ENCODE assay signal across 14 mouse cellular contexts in genomic region chr6:71418874-71419273, GRCm38 (mm10). TPM values are rescaled to one million over a fixed set of nuclear protein-coding genes. Genes with fewer than 3 reads are reported as not detected.
DNase-seq lines count a peak whose midpoint lies in the region; ATAC-seq and TF ChIP-seq lines count a peak whose summit lies in the region.
"Had no signal": no experiment of that assay in that cellular context is flagged by ENCODE, and none has a peak within 500 bp of the region (broad histone marks: within the 10 kb centered on the region; RNA-seq: fewer than 3 reads in every experiment).

No protein-coding gene starts in this region.

- peak in 1 of 2 experiments; percentile 71; a peak in 1 of 4 replicates for TF ChIP-seq EP300 in MEL (IDR thresholded peaks at IDR 0.05; ENCODE audit: low read depth in 1 of 2, low read length in 2 of 2)

- TF ChIP-seq POLR2A in MEL (IDR thresholded peaks at IDR 0.05; ENCODE audit: control insufficient read depth in 1 of 2, insufficient read depth in 1 of 2, low read depth in 1 of 2, low read length in 2 of 2, poor library complexity in 1 of 2): no peak

- no peak for TF ChIP-seq RAD21 in MEL (IDR thresholded peaks at IDR 0.05; ENCODE audit: low read depth, low read length)

- H3K9ac ChIP-seq in heart, embryonic 11.5 days (ENCODE audit: low read depth, low read length): no peak overlapping the region
- H3K9ac ChIP-seq in MEL (ENCODE audit: control insufficient read depth, low read depth, low read length, poor library complexity, severe bottlenecking): peak overlapping the region; percentile 40; the same call in 1 of the 2 replicates

- DNase-seq in heart, adult 8-10 months (ENCODE audit: low spot score): peak; percentile 37
- DNase-seq in MEL (ENCODE audit: low read depth, low spot score): peak; percentile 69
- peak; percentile 80 for DNase-seq in fat pad, adult 2 months (ENCODE audit: extremely low read depth, low read depth, low spot score)
- DNase-seq in lung, postnatal 25 days (ENCODE audit: low spot score): peak; percentile 74
- no peak for DNase-seq in layer of hippocampus, adult 18-20 months (ENCODE audit: low spot score in 2 of 2)
- DNase-seq in spleen, adult 18-20 months: no peak
- no peak for DNase-seq in urinary bladder, postnatal 25 days (ENCODE audit: low spot score)
- DNase-seq: cerebellum, postnatal 14 days; kidney, postnatal 4 days had no signal

- H3K36me3 ChIP-seq in heart, embryonic 11.5 days (ENCODE audit: control insufficient read depth, insufficient read depth, low read length): 0 out of 2 replicates have a peak, but pooled peaks cover 3% of the 10 kb centered on the region
- peaks cover 2 to 16% of the 10 kb centered on the region in 2 experiments for H3K36me3 ChIP-seq in MEL (ENCODE audit: control insufficient read depth in 1 of 2, insufficient read depth in 2 of 2, low read length in 2 of 2)

- ATAC-seq in heart, embryonic 11.5 days (replicated peaks; ENCODE audit: insufficient number of reproducible peaks, low FRiP score, low TSS enrichment): no peak
- ATAC-seq: hindbrain, embryonic 16.5 days had no signal

- H3K4me3 ChIP-seq in heart, embryonic 11.5 days (ENCODE audit: low read depth, low read length): no peak overlapping the region
- no peak overlapping the region for H3K4me3 ChIP-seq in MEL (ENCODE audit: control insufficient read depth in 1 of 2, insufficient read depth in 1 of 2, low read depth in 2 of 2, low read length in 2 of 2)
- H3K4me3 ChIP-seq: limb, embryonic 10.5 days had no signal

- H3K27me3 ChIP-seq in heart, embryonic 11.5 days (ENCODE audit: control insufficient read depth, insufficient read depth, low read length): no peaks in the 10 kb centered on the region
- H3K27me3 ChIP-seq in MEL (ENCODE audit: control insufficient read depth in 1 of 2, insufficient read depth in 2 of 2, low read length in 2 of 2): no peaks in the 10 kb centered on the region

- no peaks in the 10 kb centered on the region for H3K4me1 ChIP-seq in heart, embryonic 11.5 days (ENCODE audit: control insufficient read depth, insufficient read depth, low read length)
- H3K4me1 ChIP-seq in MEL (ENCODE audit: control insufficient read depth in 1 of 2, insufficient read depth in 2 of 2, low read length in 2 of 2): peaks cover 4 to 20% of the 10 kb centered on the region in 2 experiments; a peak in 3 of 4 replicates

- no peak overlapping the region for H3K27ac ChIP-seq in heart, embryonic 11.5 days (ENCODE audit: low read depth, low read length)
- H3K27ac ChIP-seq in MEL (ENCODE audit: control insufficient read depth, low read depth, low read length): peak overlapping the region; percentile 82
- H3K27ac ChIP-seq: limb, embryonic 10.5 days; macrophage had no signal

- WGBS in heart, embryonic 11.5 days (ENCODE audit: insufficient replicate concordance): 82% methylated on average over 3 of the region's 3 CpGs

- H3K79me2 ChIP-seq in MEL (ENCODE audit: control insufficient read depth, insufficient read depth, low read length, poor library complexity): no peaks in the 10 kb centered on the region

- no peak for TF ChIP-seq CTCF in MEL (IDR thresholded peaks at IDR 0.05 in 2 of 3, conservative IDR thresholded peaks at IDR 0.05 in 1 of 3; ENCODE audit: control insufficient read depth in 1 of 3, insufficient read depth in 1 of 3, low read depth in 2 of 3, low read length in 3 of 3, poor library complexity in 1 of 3, severe bottlenecking in 1 of 3)

- no peaks in the 10 kb centered on the region for H3K9me3 ChIP-seq in heart, embryonic 11.5 days (replicated peaks; ENCODE audit: control insufficient read depth, low read length)
- H3K9me3 ChIP-seq in MEL (replicated peaks; ENCODE audit: insufficient read depth, low read length): no peaks in the 10 kb centered on the region
- H3K9me3 ChIP-seq: limb, embryonic 10.5 days had no signal

- no peak overlapping the region for H3K4me2 ChIP-seq in heart, embryonic 11.5 days

TF ChIP-seq in MEL, 35 proteins besides CTCF, POLR2A, EP300 and RAD21:
- TF ChIP-seq MXI1 (IDR thresholded peaks at IDR 0.05; ENCODE audit: low read depth, low read length) (peak; percentile 77; the same call in 1 of the 2 replicates), GABPA (IDR thresholded peaks at IDR 0.05; ENCODE audit: low read depth, low read length) (no peak), ETS1 (IDR thresholded peaks at IDR 0.05; ENCODE audit: low read depth, low read length) (peak; percentile 72; the same call in 1 of the 2 replicates), SIN3A (IDR thresholded peaks at IDR 0.05; ENCODE audit: low read length) (peak; percentile 54; the same call in 1 of the 2 replicates), JUND (IDR thresholded peaks at IDR 0.05; ENCODE audit: low read depth, low read length) (no peak), KAT2A (conservative IDR thresholded peaks at IDR 0.05; ENCODE audit: low read depth, low read length) (0 out of 2 replicates have a peak, but pooled peaks have one; percentile 18)
TF ChIP-seq in MEL: peak in this region for 4.

RNA-seq across cellular contexts. Expression of gene Rmnd5a, which starts 21.6 kb away (rescaled TPM):
- 10 to 100 TPM; 74.5 to 77.5 (median 77.2) TPM for total RNA-seq in heart, adult 8-10 months (2022)
- 6.2 and 10.0 TPM in 2 replicates for polyA plus RNA-seq in heart, embryonic 11.5 days (2014; fragmentation: Nextera tagmentation; extraction: Ambion mirVana)
- 22.2 and 22.6 TPM in 2 replicates for total RNA-seq in MEL (2012; rRNA removed)
- 100 to 1,000 TPM in 1 of 2 experiments, 10 to 100 TPM in 1; 23.3 to 497 TPM for polyA plus RNA-seq in MEL (2012; ENCODE audit: insufficient read depth in 1 of 2, insufficient read length in 2 of 2, low read depth in 1 of 2, low replicate concordance in 2 of 2, missing spikeins in 1 of 2)
- total RNA-seq in layer of hippocampus, adult 18-20 months (2021): 10 to 100 TPM; 87.7 to 92.0 TPM

RNA-seq across cellular contexts. Expression of gene Cd8a, which starts 45.6 kb away (rescaled TPM):
- under 1 TPM; 0.08 to 0.22 (median 0.15) TPM for total RNA-seq in heart, adult 8-10 months (2022)
- 0.04 TPM in 1 of 2 replicates, not detected in the other for polyA plus RNA-seq in heart, embryonic 11.5 days (2014; fragmentation: Nextera tagmentation; extraction: Ambion mirVana)
- not detected in 2 replicates for total RNA-seq in MEL (2012; rRNA removed)
- not detected for polyA plus RNA-seq in MEL (2012; ENCODE audit: insufficient read depth in 1 of 2, insufficient read length in 2 of 2, low read depth in 1 of 2, low replicate concordance in 2 of 2, missing spikeins in 1 of 2)
- total RNA-seq in layer of hippocampus, adult 18-20 months (2021): not detected
- polyA plus RNA-seq: embryonic facial prominence, embryonic 14.5 days; hindbrain, embryonic 16.5 days; limb, embryonic 10.5 days had no signal

Comparison
In these comparisons a context has a peak if more than half of its experiments do, and no peak if none do; other contexts are left out.
1. DNase-seq: peak in heart, adult 8-10 months (single experiment), MEL (single experiment), fat pad, adult 2 months (single experiment) and lung, postnatal 25 days (single experiment); none in layer of hippocampus, adult 18-20 months (0 of 2), spleen, adult 18-20 months (0 of 2) and urinary bladder, postnatal 25 days (single experiment).